Mouse (Mus musculus) adrenal gland, adult 8-10 months (tissue): ENCODE data around the gene Abhd14b. TPM values are rescaled to one million over a fixed set of nuclear protein-coding genes. Genes with fewer than 3 reads are reported as not detected.

Experiments used
- DNase-seq: peaks from one replicate; pipeline ENCODE4 v3.0.0; 2022
- total RNA-seq, 4 experiments: library from RNA; stranded (reverse); gene quantifications; 2 replicates each; pipeline ENCODE4 v1.2.4; 2022

The Abhd14b gene
- 10 to 100 TPM; 46.4 to 65.7 (median 49.1) TPM for total RNA-seq

DNA sequence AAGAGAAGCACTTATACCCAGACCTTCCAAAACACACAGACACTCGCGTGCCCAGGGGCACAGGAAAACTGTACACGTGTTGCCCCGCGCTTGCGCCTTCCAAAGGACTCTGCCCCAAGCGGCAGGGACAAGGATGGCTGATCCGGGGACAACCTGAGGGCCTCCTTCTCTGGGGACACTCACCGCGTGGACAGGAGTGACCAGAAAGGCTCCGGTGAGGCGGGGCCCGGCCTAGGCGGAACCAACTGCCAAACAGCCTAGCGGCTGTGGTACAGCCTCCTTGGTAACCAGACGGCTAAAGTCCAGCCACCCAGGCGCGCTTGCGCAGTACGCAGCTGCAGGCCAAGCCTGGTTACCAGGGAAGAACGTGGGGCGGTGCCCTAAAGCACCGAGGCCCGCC is at the start of gene Abhd14b, which contains the start of gene Abhd14a:
TSS of gene Abhd14b (plus strand) at position 112 of the 400 bp plus-strand sequence.
TSS of gene Abhd14a (minus strand) at position 331 of the 400 bp plus-strand sequence.
- peak; percentile 95 for DNase-seq

DNA sequence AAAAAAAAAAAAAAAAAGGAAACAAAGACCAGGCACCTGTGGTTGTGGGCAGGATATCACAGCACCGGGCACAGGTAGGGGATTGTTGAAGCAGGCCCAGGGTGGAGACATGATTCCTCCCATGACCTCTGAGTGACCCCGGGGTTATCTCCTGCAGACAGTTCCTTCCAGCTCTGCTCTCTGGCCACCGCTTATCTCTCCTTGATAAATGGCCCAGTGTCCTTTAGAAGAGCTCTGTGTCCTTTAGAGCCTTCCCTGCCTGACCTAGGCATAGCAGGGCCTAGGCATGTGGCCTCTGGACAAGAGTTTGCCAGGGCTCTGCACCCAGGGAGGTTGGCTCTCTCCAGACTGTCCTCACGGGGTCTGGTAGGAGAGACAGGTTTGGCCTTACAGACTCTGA is 49.5 kb upstream of the Abhd14b start:
- peak; percentile 37 for DNase-seq

DNA sequence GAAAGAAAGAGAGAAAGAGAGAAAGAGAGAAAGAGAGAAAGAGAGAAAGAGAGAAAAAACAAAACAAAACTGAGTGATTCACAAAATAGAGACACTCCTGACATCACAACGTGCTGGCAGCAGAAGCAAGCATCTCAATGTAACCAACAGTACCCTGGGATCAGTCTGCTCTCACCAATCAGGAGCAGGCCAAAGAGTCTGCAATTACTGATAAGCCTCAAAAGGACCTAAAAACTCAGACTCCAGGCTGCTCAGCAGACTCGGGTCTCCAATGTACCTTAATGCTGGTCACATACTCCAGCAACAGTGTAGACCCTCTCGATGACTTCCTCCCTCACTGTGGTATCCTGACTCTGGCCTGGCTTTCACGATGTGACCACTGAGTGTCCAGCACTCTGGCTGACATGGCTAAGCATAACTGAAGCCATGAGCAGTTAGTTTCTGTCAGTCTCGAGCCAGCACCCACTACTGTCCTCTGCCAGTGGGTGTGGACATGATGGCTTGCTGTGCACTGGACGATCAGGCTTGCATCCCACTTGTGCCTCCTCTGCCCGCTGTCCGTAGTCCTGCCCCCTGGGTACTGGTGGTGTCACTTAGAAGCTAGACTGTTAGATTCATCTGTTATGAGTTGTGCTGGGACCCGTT is 48.5 kb upstream of the Abhd14b start:
- no peak for DNase-seq

DNA sequence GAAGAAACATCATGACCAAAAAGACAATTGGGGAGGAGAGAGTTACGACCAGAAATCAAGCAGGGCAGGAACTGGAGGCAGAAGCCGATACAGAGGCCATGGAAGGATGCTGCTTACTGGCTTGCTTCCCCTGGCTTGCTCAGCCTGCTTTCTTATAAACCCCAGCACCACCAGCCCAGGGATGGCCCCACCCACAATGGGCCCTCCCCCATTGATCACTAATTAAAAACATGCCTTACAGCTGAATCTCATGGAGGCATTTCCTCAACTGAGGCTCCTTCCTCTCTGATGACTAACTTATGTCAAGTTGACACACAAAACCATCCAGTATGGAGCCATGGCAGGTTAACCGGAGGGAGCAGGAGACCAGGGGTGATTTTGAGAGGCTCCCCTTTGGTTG is 47.5 kb upstream of the Abhd14b start:
- DNase-seq, result no peak

DNA sequence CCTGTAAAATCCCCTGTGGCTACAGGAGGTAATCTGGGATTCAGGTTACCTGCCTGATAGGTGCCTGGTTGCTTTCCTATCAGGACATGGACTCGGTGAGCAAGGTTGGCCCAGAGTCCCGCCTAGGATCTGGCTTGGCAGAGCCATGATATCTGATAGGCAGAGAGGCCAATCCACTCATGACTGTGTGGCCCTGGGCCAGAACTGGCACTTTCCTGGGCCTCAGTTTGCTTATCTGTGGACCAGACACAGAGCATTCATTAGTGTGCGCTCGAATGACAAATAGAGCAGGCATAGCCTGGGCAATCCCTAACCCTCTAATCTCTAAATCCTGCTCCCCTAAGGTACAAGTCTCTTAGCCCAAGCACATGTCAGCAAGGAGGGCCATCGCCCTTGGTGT is 45.1 kb upstream of the Abhd14b start:
- no peak for DNase-seq

DNA sequence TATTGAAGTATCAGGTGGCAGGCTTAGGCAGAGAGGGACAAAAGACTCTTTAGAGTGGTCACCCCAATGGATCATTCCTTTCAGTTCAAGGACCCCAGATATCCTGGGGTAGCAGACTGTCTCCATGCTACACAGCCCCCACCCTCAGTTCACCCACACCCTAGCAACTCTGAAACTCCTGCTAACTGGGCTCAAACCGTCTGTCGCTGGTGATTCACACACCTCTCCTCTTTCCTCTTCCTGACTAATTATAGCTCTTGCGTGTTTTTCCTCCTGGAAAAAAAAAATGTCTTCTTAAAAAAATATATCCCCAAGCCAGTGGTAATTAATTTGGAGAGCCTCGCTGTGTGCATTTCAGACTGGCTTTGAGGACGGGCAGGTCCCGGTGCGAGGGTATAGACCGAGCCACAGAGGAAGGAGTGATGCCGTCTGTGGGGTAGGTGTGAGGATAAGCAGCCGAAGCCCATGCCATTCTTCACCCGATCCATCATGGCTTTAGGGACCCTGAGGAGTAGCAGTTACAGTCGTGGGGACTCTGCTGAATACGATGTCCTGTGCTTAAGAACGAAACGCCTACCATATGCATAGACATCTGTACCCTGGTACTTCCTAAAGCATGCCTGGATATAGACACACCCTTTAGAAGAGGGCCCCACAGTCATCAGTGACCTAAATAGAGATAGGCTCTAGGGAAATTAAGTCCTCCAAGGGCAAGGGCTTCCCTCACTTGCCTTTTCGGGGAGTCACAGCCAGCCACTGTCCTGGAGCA is 44.5 kb upstream of the Abhd14b start:
- no peak for DNase-seq

DNA sequence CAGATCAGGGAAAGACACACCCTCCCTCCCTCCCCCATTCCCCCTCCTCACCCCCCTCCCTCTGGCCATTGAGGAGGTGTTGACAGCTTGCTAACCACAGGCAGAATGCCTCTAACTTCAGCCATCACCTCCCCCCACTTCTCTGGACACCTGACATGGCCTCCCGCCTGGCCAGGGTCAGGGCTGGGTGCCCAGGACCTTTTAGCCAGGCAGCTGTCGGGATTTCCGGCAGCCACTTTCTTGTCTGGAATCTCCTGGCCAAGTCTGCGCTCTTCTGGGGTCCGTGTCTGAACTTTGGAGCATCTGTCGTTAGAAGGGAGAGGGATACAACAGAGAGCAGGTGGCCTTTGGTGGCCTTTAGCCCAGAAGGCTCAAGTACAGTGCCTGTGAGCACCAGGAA is 42.0 kb upstream of the Abhd14b start:
- DNase-seq, result no peak

DNA sequence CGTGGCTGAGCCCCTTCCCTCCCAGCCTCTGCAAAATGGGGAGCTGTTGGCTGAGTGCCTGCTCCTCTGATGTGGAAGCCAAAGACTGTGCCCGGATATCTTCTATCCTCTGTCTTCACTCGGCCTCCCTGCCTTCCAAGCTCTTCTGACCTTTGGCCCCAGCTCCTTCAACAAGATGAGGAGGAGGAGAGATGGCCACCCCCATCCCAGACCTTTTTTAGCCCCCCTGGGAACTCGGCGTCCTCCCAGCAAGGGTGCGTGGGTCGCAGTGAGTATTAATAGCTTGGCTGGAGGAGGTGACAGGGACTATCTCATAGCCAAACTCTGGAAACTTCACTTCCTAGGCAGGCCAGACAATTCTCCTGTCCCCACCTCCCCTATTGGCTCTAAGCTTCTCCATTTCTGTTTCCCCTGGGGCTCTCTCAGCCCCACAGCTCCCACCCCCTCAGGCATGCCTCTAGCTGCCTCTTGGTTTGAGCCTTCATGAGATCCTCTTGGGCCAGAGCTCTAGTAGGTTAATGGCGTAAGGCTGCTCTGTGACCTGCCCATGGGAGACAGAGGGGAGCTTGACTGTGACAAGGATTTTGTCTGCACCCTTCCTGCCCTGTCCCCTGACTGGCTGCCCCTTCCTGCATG is 40.7 kb upstream of the Abhd14b start:
- DNase-seq, result no peak

DNA sequence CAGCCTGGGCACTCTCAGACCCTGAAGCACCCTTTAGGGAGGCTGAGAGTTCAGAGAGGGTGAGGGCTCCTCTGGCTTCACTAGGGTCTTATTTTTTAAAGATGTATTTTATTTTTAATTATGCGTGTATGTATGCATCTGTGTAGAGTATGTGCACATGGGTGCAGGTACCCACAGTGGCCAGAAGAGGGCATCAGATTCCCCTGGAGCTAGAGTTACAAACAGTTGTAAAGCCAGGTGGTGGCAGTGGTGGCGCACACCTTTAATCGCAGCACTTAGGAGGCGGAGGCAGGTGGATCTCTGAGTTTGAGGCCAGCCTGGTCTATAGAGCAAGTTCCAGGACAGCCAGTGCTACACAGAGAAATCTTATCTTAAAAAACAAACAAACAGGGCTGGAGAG is 38.2 kb upstream of the Abhd14b start:
- no peak for DNase-seq

DNA sequence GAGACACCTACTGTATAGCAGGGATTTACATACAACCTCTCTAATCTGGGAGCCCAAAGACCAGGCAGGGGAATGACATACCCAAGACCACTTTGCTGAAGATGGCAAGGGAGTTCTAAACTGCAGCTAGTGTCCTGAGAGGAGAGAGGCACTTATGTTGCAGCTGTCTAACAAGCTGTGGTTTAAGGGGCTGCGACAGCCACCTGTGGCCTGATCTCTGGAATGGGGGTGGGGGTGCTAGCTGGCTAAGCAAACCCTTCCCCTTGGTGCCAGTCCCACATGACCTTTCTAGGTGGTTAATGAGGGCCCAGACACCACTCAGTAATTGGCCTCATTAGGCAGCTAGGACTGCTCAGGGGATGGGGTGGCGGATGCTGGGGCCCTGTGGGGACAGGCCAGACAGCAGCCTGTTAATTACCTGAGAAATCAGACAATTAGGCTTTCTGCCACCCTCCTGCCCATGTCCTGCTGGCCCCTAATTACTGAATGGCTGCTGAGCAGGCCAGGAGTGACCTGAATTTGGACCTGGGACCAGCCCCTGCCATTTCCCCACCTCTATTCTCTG is 37.1 kb upstream of the Abhd14b start:
- no peak for DNase-seq

DNA sequence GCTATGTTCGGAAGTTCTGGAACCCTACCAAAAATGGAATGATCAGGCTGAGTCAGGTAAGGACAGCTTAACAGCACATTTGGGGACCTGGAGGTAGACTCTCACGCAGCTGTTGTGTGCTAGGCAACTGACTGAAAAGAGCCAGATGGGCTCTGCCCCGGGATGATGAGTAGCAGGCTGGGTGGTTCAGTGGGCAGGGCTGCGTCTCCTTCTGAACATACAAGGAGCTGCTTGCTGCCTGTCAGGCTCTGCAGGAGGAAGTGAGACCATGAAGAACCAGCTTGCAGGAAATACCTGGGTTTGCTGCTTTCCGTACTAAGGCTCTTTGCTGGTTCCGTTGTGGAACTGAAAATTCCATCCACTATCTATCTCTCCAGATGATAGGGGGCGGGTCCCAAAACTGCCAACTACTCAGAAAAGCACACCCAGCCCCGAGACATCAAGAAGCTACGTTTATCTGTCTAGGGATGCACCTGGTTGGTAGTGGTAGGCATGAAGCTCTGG is 36.1 kb upstream of the Abhd14b start:
- no peak for DNase-seq

DNA sequence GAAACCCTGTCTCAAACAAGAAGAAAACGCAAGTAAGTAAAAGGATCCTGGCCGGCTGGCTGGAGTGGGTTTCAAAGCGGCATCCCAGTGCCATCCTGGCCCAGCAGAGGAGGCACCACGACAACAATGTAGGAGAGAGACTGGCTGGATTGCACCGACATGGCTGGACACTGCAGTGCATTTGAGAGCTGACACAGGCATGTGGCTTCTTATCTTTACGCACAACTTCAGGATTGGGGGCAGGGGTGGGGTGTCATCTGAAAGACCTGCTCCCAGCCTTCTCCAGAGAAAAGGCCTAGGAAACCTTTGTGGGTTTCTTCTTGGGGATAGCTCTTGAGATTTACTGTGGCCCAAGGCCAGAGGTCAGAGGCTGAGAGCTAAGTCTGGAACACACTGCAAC is 35.5 kb upstream of the Abhd14b start:
- DNase-seq, result no peak

DNA sequence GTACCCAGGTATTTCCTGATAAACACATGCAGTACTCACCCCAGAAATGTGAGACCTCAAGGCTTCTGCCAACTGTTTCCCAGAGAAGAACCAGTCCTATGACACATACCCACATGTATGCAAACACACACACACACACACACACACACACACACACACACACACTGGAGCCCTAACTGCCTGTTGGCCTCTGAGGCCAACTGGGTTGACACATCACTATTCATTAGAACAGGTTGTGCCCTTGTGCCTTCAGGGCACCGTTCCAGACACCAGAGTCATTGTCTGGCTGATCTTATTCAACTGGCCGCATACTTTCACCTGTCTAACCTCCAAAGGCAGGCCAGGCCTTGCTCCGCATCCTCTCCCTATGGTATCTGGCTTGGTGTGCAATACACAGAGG is 35.0 kb upstream of the Abhd14b start:
- no peak for DNase-seq

DNA sequence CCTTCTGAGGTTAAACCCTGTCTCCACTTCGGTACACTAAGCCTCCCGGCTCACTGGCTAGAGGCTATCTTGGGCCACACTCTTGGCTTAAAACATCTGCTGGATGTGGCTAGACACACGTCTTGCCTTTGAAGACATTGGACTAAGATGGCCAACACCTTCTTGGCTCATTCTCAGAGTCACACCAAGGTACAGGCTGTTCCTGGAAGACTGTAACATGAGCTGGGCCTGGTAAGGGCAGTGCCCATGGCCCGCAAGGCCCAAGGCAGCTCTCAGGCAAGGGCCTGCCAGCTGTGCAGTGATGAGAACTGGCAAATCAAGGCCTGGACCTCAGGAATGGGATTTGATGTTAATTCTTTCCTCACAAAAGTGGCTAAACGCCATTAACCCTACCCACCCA is 33.7 kb upstream of the Abhd14b start:
- DNase-seq, result no peak

DNA sequence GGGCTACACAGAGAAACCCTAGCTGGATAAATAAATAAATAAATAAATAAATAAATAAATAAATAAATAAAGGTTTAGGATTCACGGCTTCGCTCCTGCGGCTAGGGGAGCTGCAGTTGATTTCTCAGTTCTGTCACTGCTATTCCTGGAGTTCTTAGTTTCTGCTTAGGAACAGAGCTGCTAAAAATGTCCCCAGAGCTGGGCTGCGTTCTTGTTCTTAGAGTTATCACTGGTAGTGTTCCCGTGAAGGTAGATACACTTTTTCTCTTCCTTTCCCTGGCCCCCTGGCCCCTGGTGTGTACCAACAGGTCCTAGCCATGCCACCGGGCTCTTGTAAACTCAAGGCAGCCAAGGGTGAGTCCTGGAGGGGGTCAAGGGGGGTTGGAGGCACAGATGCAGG is 30.4 kb upstream of the Abhd14b start:
- DNase-seq, result no peak

DNA sequence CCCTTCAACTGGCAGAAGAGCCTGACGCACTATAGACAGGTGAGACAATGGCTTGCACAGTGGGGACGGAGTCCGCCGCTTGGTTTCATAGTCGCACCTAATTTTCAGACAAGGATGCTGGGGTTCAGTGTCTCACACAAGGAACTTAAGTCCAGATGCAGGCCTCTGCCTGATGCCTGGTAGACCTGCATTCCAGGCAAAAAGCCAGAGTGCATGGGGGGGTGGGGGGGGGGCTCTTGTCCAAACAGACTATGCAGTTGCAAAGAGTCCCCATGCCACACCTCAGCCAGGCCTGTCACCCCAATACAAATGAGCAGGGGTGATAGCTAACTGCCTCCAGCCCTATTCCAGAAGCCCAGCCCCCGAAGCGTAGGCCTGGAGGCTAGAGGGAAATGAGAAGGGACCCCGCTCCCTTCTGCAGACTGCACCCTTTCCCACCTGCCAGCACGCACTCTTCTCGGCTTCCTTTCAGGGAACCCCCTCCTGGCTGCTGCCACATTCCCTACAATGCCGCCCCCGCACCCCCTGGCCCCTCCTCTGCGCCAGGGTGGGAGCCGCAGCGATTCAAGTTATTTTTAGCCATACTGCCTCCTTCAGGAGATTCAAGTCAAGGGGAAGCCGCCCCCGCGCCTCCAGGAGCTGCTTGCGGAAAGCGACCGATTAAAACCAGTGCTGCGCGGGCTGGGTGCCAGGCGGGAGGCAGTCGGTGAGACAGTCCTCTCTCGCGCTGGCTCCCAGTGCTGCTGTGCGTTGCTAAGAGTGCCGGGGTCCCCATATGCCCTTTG is 29.2 kb upstream of the Abhd14b start:
- no peak for DNase-seq

DNA sequence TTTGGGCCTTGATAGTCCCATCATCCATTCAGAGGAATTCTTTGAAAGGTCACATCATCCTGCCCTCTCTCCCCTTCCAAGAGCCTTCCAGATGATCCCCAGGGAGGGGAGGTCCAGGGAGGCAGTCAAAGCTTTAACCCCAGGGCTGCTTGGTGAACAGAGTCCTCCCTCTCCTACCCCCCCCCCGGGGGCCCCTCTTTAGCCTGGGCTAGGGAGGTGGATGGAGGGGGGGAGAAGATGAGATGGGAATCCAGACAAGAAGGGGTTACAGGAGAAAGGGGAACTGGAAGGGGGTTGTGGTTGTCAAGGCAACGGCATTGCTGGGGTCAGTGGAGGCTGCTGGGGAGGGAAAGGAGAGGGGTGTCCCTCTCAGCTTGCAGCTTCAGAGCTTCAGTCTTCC is 26.7 kb upstream of the Abhd14b start:
- DNase-seq, result no peak

DNA sequence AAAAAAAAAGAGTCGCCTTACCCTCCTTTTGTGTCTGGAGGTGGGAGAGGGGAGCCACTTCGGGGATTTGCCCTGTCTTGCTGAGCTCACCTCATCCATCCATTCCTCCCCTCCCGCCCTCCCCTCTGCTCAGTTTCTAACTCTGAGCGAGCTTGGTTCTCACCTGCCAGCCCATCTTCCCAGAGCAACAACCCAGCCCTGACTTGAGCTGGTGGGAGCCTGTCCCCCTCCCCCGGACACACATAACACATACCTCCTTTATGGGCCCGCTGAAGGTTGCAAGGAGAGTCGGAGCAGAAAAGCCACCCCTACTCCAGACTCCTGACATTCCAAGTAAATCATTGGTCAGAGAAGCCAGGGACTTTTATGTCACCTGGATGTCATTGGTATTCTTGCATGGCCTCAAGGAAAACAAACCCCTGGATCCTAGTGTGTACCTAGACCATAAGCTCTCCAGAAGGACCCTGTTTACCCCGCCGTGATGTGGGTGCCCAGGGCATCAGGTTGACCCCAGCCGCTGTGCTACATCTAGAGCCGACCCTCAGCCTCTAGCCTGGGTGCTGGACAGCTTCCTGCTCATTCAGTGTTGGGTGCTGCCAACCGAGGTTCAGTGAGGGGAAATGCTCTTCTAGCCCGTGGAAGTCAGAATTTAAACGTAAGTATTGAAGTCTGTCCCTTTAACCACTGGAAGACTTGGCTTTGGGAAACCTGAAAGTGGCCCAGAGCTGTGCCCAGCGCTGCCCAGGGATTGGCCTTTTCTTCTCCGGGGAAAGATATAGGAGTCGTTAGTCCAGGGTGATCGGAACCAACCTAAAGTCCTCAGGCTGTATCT is 26.0 kb upstream of the Abhd14b start:
- DNase-seq, result no peak

DNA sequence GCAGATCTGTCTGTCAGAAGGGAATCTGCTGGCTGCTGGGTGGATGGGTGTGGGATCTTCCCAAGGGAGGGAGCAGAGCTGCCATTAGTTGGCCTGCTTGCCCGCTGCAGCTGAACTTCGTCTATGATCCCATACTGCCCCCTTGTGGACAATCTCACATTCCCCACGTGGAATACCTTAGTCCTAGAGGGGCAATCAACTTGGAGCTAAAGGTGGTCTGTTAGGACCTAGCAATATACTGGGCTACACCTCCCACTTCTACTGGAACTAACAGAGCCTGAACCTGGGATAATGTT is 25.4 kb upstream of the Abhd14b start:
- DNase-seq, result peak; percentile 73

DNA sequence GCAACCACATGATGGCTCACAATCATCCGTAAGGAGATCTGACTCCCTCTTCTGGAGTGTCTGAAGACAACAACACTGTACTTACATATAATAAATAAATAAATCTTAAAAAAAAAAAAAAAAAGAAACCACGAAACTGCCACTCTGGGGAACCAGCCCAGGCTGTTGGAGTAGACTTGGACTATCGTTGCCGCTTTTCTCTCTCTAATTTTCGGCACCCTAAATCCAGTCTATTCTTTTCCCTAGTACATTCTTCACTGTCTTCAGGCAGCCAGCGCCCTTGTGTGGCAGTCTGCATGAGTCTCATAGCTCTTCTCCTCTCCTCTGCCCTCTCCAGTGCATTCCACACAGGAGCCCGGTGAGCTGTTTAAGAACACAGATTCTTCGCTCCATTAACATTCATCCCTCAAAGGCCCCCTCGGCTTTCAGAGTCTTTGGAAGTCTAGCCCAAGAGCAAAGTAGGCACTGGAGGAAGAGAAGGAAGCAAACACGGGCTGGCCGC is 18.5 kb upstream of the Abhd14b start:
- no peak for DNase-seq

DNA sequence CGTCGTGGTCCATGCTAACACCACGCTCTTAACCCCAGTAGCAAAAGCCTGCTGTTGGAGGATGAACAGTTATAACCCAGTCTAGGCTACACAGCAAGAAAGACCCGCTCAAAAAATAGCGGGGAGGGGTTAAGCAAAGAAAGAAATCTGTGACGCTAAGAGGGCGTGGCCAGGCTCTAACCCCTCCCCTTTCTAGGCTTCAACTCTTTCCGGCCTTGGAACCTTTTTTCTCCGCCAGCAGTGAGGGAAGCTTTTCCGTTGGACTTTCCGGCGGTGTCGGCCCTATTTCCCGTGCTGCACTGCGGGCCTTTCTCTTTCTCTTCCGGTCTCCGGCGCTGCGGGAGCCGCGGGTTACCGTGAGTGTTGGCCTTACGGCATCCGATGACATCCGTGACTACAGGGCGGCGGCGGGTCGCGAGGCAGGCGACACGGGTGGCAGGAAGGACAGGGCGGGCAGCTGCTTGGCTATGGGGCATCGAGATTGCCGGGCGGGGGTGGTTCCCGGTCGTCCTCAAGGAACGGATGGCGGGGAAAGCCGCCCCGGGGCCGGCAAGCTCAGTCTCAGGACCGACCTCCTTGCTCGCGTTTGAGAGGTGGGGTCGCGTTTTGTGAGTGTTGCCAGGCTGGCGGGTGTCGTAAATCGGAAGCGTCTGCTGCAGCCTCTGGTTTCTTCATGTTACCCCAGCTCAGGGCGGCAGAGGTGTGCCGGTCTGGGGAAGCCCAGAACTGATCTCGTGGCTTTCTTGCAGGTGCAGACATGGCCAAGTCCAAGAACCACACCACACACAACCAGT is 17.8 kb upstream of the Abhd14b start, which contains the start of gene Rpl29:
TSS of gene Rpl29 (plus strand) at position 234 of the 794 bp plus-strand sequence.
- DNase-seq, result peak; percentile 91
